ENCODE assay signal across 8 mouse cellular contexts in the genomic region with DNA sequence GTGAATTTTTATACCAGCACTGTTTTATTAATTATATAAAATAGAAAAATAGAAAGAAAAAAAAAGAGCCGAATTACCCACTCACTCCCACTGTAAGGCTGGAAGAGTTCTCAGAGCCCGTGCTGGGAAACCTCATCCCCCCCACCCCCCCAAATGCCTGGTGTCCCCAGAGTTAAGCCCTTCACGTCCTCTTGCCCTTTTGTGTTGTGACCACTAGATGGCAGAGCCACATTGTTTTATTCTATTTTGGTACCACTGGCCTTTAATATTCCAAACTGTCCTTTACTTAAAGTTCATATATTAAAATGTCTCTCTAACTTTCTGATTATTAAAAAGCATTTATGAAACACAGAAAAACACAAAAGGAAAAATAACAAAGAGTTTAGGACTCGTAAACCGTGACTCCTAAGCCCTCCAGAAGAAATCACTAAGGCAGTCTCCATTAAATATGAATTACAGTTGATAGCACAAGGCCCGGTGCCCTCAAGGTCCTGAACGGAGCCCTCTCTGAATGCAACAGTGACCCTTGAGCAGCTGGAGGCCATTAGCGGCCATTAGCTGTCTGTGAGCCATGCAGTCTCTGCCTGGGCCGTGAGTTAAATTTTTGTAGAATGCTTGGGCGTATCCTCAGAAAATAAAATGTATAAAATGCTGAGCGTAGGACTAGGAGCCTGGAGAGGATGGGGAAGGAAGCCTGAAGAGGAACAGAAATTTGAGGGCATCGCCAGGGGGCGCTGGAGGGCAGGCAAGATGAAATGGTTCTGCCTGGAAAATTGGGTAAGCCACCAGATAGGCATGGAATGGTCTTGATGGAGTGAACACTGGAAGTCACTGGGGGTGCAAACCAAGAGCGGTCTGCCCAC. TPM values are rescaled to one million over a fixed set of nuclear protein-coding genes. Genes with fewer than 3 reads are reported as not detected.
DNase-seq lines count a peak whose midpoint lies in the region; ATAC-seq and TF ChIP-seq lines count a peak whose summit lies in the region.

No protein-coding gene starts in this region.

- H3K4me3 ChIP-seq in hindbrain, postnatal 0 days (ENCODE audit: low read length), result no peak overlapping the region

- H3K4me1 ChIP-seq in hindbrain, postnatal 0 days (ENCODE audit: insufficient read depth, low read length), result peaks cover 11% of the 10 kb centered on the region; the same call in 1 of the 2 replicates

- H3K27me3 ChIP-seq in hindbrain, postnatal 0 days (ENCODE audit: insufficient read depth, low read length), result no peaks in the 10 kb centered on the region

- 0 out of 2 replicates have a peak overlapping the region, but pooled peaks have one; percentile 16 for H3K4me2 ChIP-seq in hindbrain, postnatal 0 days (ENCODE audit: low read depth, low read length)

- WGBS in hindbrain, postnatal 0 days, result 30% methylated on average over 14 of the region's 14 CpGs

- no peaks in the 10 kb centered on the region for H3K36me3 ChIP-seq in hindbrain, postnatal 0 days (ENCODE audit: insufficient read depth, low read length)

- DNase-seq in T-cell, adult 2 months (ENCODE audit: low spot score), result peak; percentile 26
- DNase-seq in cerebellum, postnatal 10 days, result peak; percentile 95 to 97
- peak; percentile 71 to 86 for DNase-seq in frontal cortex, postnatal 10 days (ENCODE audit: low spot score in 2 of 2)
- peak; percentile 84 for DNase-seq in hindbrain, postnatal 0 days (ENCODE audit: low spot score)
- DNase-seq in left cerebral cortex, adult 18-20 months (ENCODE audit: low spot score in 2 of 2), result peak; percentile 96 to 98
- DNase-seq in right cerebral cortex, postnatal 10 days (ENCODE audit: low spot score in 2 of 2), result peak; percentile 90 to 95
- peak; percentile 63 for DNase-seq in urinary bladder, postnatal 10 days (ENCODE audit: low spot score)

- no peak overlapping the region for H3K9ac ChIP-seq in hindbrain, postnatal 0 days (replicated peaks; ENCODE audit: low read length)

- H3K27ac ChIP-seq in hindbrain, postnatal 0 days, result peak overlapping the region; percentile 26; the same call in 1 of the 2 replicates

- H3K9me3 ChIP-seq in hindbrain, postnatal 0 days (ENCODE audit: low read length), result no peaks in the 10 kb centered on the region

- TF ChIP-seq CTCF in hindbrain, postnatal 0 days (IDR thresholded peaks at IDR 0.05; ENCODE audit: low read depth), result peak; percentile 90

- ATAC-seq in hindbrain, postnatal 0 days, result peak; percentile 52; the same call in 1 of the 2 replicates
- peak; percentile 92 for ATAC-seq in megakaryocyte, adult 5-6 weeks (ENCODE audit: poor library complexity, severe bottlenecking)

RNA-seq across cellular contexts. Expression of gene Casp7, which starts 25.8 kb away (rescaled TPM):
- 17.6 and 22.4 TPM in 2 replicates for total RNA-seq in hindbrain, postnatal 0 days (2014; rRNA removed)
- polyA plus RNA-seq in hindbrain, postnatal 0 days (2015; fragmentation: Nextera tagmentation; extraction: Ambion mirVana), result 28.1 and 28.5 TPM in 2 replicates
- total RNA-seq in left cerebral cortex, adult 18-20 months (2021), result 1 to 10 TPM; 2.9 to 3.1 TPM
- 35.8 and 41.4 TPM in 2 replicates for total RNA-seq in megakaryocyte, adult 5-6 weeks (2015)
- 30.3 and 31.4 TPM in 2 replicates for total RNA-seq in megakaryocyte, adult 5-6 weeks (2017)

RNA-seq across cellular contexts. Expression of gene Nrap, which starts 32.9 kb away (rescaled TPM):
- 0.37 and 0.68 TPM in 2 replicates for total RNA-seq in hindbrain, postnatal 0 days (2014; rRNA removed)
- 0.30 and 0.37 TPM in 2 replicates for polyA plus RNA-seq in hindbrain, postnatal 0 days (2015; fragmentation: Nextera tagmentation; extraction: Ambion mirVana)
- total RNA-seq in left cerebral cortex, adult 18-20 months (2021), result 1 to 10 TPM in 1 of 2 experiments, under 1 TPM in 1; 0.89 to 1.1 TPM
- 0.02 TPM in 1 of 2 replicates, not detected in the other for total RNA-seq in megakaryocyte, adult 5-6 weeks (2015)
- total RNA-seq in megakaryocyte, adult 5-6 weeks (2017), result 0.04 and 0.12 TPM in 2 replicates

RNA-seq across cellular contexts. Expression of gene Plekhs1, which starts 38.7 kb away (rescaled TPM):
- not detected in 2 replicates for total RNA-seq in hindbrain, postnatal 0 days (2014; rRNA removed)
- 0.24 and 0.32 TPM in 2 replicates for polyA plus RNA-seq in hindbrain, postnatal 0 days (2015; fragmentation: Nextera tagmentation; extraction: Ambion mirVana)
- total RNA-seq in left cerebral cortex, adult 18-20 months (2021), result under 1 TPM; 0.77 to 0.91 TPM
- 0.14 TPM in 1 of 2 replicates, not detected in the other for total RNA-seq in megakaryocyte, adult 5-6 weeks (2015)
- total RNA-seq in megakaryocyte, adult 5-6 weeks (2017), result 0.07 TPM in 1 of 2 replicates, not detected in the other

Comparison
In these comparisons a context has a peak if more than half of its experiments do, and no peak if none do; other contexts are left out.
1. DNase-seq: peak in every context shown above with its lines; median percentile 97 in left cerebral cortex, adult 18-20 months; 96 in cerebellum, postnatal 10 days; 92 in right cerebral cortex, postnatal 10 days; 84 in hindbrain, postnatal 0 days; 78 in frontal cortex, postnatal 10 days; 63 in urinary bladder, postnatal 10 days; 26 in T-cell, adult 2 months.